Mouse (Mus musculus): ENCODE results near the gene Xrcc3.

Gene Xrcc3

GRCm38 (mm10) chr12:111774156-111774555 is 39.5 kb downstream of the Xrcc3 start:
- DNase-seq = no peak

GRCm38 (mm10) chr12:111770651-111771050 is 43.0 kb downstream of the Xrcc3 start:
- no peak for DNase-seq

GRCm38 (mm10) chr12:111769816-111770577 is 43.7 kb downstream of the Xrcc3 start:
- DNase-seq = no peak

GRCm38 (mm10) chr12:111769306-111769705 is 44.4 kb downstream of the Xrcc3 start:
- no peak for DNase-seq

- no peak for DNase-seq
Observed at GRCm38 (mm10) chr12:111768322-111768928, 45.2 kb downstream of the Xrcc3 start.

- no peak for DNase-seq
Observed at GRCm38 (mm10) chr12:111766313-111767236, 47.1 kb downstream of the Xrcc3 start.

- peak; percentile 36 for DNase-seq
Observed at GRCm38 (mm10) chr12:111762620-111763280, 50.9 kb downstream of the Xrcc3 start.

GRCm38 (mm10) chr12:111760306-111760908 is 53.3 kb downstream of the Xrcc3 start:
- no peak for DNase-seq

- no peak for DNase-seq
Observed at GRCm38 (mm10) chr12:111759176-111760061, 54.3 kb downstream of the Xrcc3 start.

- peak; percentile 89 for DNase-seq
Observed at GRCm38 (mm10) chr12:111758381-111759175, 55.1 kb downstream of the Xrcc3 start, which contains the start of gene Klc1. Gene Klc1 (plus strand): TSS chr12:111758849.

- no peak for DNase-seq
Observed at GRCm38 (mm10) chr12:111757561-111758325, 55.9 kb downstream of the Xrcc3 start.

- no peak for DNase-seq
Observed at GRCm38 (mm10) chr12:111756698-111757082, 57.0 kb downstream of the Xrcc3 start.

GRCm38 (mm10) chr12:111756082-111756697 is 57.5 kb downstream of the Xrcc3 start:
- no peak for DNase-seq

GRCm38 (mm10) chr12:111755231-111755630 is 58.4 kb downstream of the Xrcc3 start:
- DNase-seq = no peak

- no peak for DNase-seq
Observed at GRCm38 (mm10) chr12:111754710-111755109, 59.0 kb downstream of the Xrcc3 start.

GRCm38 (mm10) chr12:111753347-111753746 is 60.3 kb downstream of the Xrcc3 start:
- DNase-seq = no peak
